Mouse (Mus musculus) layer of hippocampus, adult 11-12 months (tissue): ENCODE measurements around the gene Rsad1.

Experiments used
- DNase-seq: peaks from one replicate; pipeline ENCODE4 v3.0.0; 2022; ENCODE audit warnings: low spot score

Gene Rsad1

GRCm38 (mm10) chr11:94491749-94492099 is 57.3 kb downstream of the Rsad1 start:
- DNase-seq, result no peak

GRCm38 (mm10) chr11:94491035-94491748 is 57.9 kb downstream of the Rsad1 start:
- DNase-seq, result peak; percentile 35
